Mouse (Mus musculus) embryonic facial prominence, embryonic 14.5 days (tissue): ENCODE results near the gene Tnfrsf1b. TPM values are rescaled to one million over a fixed set of nuclear protein-coding genes. Genes with fewer than 3 reads are reported as not detected.

Experiments used
- ATAC-seq: fragments of 200-750 bp; cut with Nextera tagmentation; 2 replicates; pipeline ENCODE4 v1.8.0; 2017; ENCODE audit warnings: low read depth, moderate number of reproducible peaks, moderate TSS enrichment
- DNase-seq: peaks from one replicate; pipeline ENCODE4 v3.0.0-alpha.2; 2015; ENCODE audit warnings: low spot score
- H3K27ac ChIP-seq: fragments of 300-500 bp; sonication (generic); replicated peaks from 2 replicates; pipeline ENCODE4 v1.5.1; 2014; ENCODE audit warnings: low read depth, mild to moderate bottlenecking, low read length, moderate library complexity
- H3K27me3 ChIP-seq: fragments of 300-500 bp; sonication (generic); replicated peaks from 2 replicates; pipeline ENCODE4 v1.6.1; 2014; ENCODE audit warnings: low read length; ENCODE audit not compliant: control insufficient read depth, insufficient read depth
- H3K36me3 ChIP-seq: fragments of 300-500 bp; sonication (generic); 2 replicates; pipeline ENCODE4 v1.6.1; 2014; ENCODE audit warnings: low read length, mixed read lengths; ENCODE audit not compliant: control insufficient read depth, insufficient read depth
- H3K4me1 ChIP-seq: fragments of 300-500 bp; sonication (generic); 2 replicates; pipeline ENCODE4 v1.6.1; 2014; ENCODE audit warnings: antibody characterized with exemption, low read length; ENCODE audit not compliant: control insufficient read depth, insufficient read depth
- H3K4me2 ChIP-seq: fragments of 300-500 bp; sonication (generic); 2 replicates; pipeline ENCODE4 v1.6.1; 2014; ENCODE audit warnings: low read depth, mild to moderate bottlenecking, low read length, moderate library complexity, mixed read lengths
- H3K4me3 ChIP-seq: fragments of 300-500 bp; sonication (generic); 2 replicates; pipeline ENCODE4 v1.5.1; 2014; ENCODE audit warnings: low read depth, mild to moderate bottlenecking, low read length
- H3K9ac ChIP-seq: fragments of 300-500 bp; sonication (generic); 2 replicates; pipeline ENCODE4 v1.6.1; 2014; ENCODE audit warnings: low read depth, mild to moderate bottlenecking, low read length, moderate library complexity, mixed read lengths
- H3K9me3 ChIP-seq: fragments of 300-500 bp; sonication (generic); 2 replicates; pipeline ENCODE4 v1.6.1; 2016; ENCODE audit warnings: low read length; ENCODE audit not compliant: control insufficient read depth
- WGBS: fragments of 180-500 bp; shearing (Covaris S2); extraction: QIAGEN DNeasy Blood & Tissue Kit; methylation state at CpG from one replicate; pipeline ENCODE4 v1.1.7; 2014; 5-methylcytosine and 5-hydroxymethylcytosine counted together
- polyA plus RNA-seq: library from polyadenylated mRNA; unstranded; fragments of >200 nt; fragmentation: Nextera tagmentation; extraction: Ambion mirVana; gene quantifications from 2 replicates; pipeline ENCODE4 v1.2.1, GENCODE M21; 2014

Tnfrsf1b gene
- polyA plus RNA-seq, 1 experiment from 2014 or later: 4.5 TPM

DNA sequence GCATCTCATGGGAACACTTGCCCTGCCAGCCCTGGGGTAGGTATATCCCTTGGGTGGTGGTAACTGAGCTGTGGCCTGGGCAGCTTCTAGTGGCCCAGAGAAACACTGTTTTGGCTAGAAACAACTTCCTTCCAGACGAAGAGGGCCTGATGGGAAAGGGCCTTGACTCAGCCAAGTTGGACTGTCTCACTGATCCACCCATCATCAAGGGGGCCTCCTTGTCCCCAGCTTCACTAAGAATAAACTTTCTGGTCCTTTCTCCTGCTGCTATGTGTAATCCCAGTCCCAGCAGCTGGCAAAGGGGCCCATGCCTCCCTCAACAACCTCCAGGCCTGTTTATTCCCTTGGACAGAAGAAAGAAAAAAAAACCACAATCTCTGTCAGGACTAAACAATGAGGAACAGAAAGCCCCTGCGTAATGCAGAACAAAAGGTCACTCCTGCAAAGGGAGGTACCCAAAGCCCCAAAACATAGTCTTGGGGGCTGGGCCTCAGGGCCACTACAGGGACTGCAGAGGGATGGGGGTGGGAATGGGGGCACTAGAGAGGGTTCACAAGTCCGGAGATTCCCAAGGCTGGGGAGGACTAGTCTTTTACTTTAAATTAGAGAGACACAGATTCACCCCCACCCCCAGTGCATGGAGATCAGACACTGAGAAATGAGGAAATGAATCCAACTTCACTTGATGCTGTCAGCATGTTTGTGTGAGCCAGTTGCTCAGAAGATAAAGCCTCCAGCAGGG lies 13.0 kb downstream of the Tnfrsf1b start:
- Histone ChIP-seq H3K4me3 (no peak overlapping the region), H3K4me2 (no peak overlapping the region), H3K36me3 (no peaks in the 10 kb centered on the region), H3K27me3 (no peaks in the 10 kb centered on the region), H3K9ac (no peak overlapping the region), H3K9me3 (no peaks in the 10 kb centered on the region), H3K27ac (no peak overlapping the region), H3K4me1 (peaks cover 4% of the 10 kb centered on the region; the same call in 1 of the 2 replicates)
- DNase-seq (no peak), ATAC-seq (no peak)
- WGBS: 30% methylated on average over 3 of the region's 3 CpGs

DNA sequence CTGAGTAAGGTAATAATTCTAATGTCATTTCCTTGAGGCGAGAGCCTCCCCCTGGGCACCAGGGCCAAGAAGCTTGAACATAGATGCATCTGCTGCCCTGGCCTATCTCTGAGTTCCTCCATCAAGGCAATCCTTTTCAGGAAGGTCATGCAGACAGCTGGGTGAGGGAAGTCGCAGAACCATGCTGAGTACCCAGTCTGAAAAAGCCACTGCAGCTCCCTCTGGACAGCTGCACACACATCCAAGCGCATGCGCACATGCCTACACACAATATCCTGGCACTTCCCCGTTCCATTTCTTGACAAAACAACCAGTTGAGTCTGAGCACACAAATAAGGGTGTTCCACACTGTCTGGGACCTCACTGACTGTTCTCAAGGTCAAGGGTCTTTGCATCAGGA lies 14.9 kb downstream of the Tnfrsf1b start:
- ATAC-seq (no peak), DNase-seq (no peak)
- Histone ChIP-seq H3K27ac (no peak overlapping the region), H3K27me3 (no peaks in the 10 kb centered on the region), H3K4me2 (no peak overlapping the region), H3K36me3 (no peaks in the 10 kb centered on the region), H3K9me3 (no peaks in the 10 kb centered on the region), H3K4me1 (peaks cover 4% of the 10 kb centered on the region; the same call in 1 of the 2 replicates), H3K9ac (no peak overlapping the region), H3K4me3 (no peak overlapping the region)
- WGBS: 88% methylated on average over 5 of the region's 5 CpGs

DNA sequence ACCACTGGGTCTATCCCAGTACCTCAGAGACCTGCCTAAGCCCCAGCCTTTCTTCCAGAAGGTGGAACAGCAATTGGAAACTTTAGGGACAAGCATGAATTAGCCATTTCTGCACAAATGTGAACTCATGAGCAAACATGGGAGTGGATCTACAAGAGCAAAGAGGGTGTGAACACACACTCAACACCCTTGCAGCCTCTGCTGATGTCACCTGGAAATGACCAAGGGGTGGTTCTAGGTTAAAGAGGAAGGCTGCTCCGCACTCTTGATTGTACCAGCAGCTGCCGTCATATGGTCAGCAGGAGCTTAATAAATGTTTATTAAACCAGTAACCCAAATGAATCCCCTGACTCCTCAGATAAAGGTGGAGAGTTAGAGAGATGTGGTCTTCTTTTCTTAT lies 16.0 kb downstream of the Tnfrsf1b start:
- ATAC-seq (no peak), DNase-seq (no peak)
- H3K4me3 ChIP-seq: no peak overlapping the region
- 91% methylated on average over 2 of the region's 2 CpGs for WGBS
- H3K27ac ChIP-seq: no peak overlapping the region
- no peak overlapping the region for H3K9ac ChIP-seq
- H3K9me3 ChIP-seq: no peaks in the 10 kb centered on the region
- no peaks in the 10 kb centered on the region for H3K27me3 ChIP-seq
- peaks cover 4% of the 10 kb centered on the region; the same call in 1 of the 2 replicates for H3K4me1 ChIP-seq
- no peaks in the 10 kb centered on the region for H3K36me3 ChIP-seq
- H3K4me2 ChIP-seq: no peak overlapping the region

- H3K4me3 ChIP-seq: no peak overlapping the region
- no peaks in the 10 kb centered on the region for H3K36me3 ChIP-seq
- H3K4me2 ChIP-seq: no peak overlapping the region
- no peak overlapping the region for H3K9ac ChIP-seq
- DNase-seq: no peak
- H3K4me1 ChIP-seq: peaks cover 4% of the 10 kb centered on the region; the same call in 1 of the 2 replicates
- H3K27me3 ChIP-seq: no peaks in the 10 kb centered on the region
- 81% methylated on average over 5 of the region's 5 CpGs for WGBS
- ATAC-seq: no peak
- H3K9me3 ChIP-seq: no peaks in the 10 kb centered on the region
- H3K27ac ChIP-seq: no peak overlapping the region
Measured at GRCm38 (mm10) chr4:145229524-145230163, 17.0 kb downstream of the Tnfrsf1b start.

GRCm38 (mm10) chr4:145229051-145229450 lies 17.6 kb downstream of the Tnfrsf1b start:
- H3K27me3 ChIP-seq: no peaks in the 10 kb centered on the region

GRCm38 (mm10) chr4:145224613-145225012 lies 22.1 kb downstream of the Tnfrsf1b start:
- DNase-seq (no peak), ATAC-seq (no peak)
- no peak overlapping the region for H3K4me2 ChIP-seq
- H3K27ac ChIP-seq: no peak overlapping the region
- no peaks in the 10 kb centered on the region for H3K36me3 ChIP-seq
- H3K4me3 ChIP-seq: no peak overlapping the region
- H3K9ac ChIP-seq: no peak overlapping the region
- H3K9me3 ChIP-seq: no peaks in the 10 kb centered on the region
- no peaks in the 10 kb centered on the region for H3K27me3 ChIP-seq
- WGBS: 86% methylated on average over 4 of the region's 4 CpGs
- H3K4me1 ChIP-seq: no peaks in the 10 kb centered on the region

More at GRCm38 (mm10) chr4:145229051-145229450, 17.6 kb downstream of the Tnfrsf1b start:
- Histone ChIP-seq H3K27ac (no peak overlapping the region), H3K36me3 (no peaks in the 10 kb centered on the region), H3K4me2 (no peak overlapping the region), H3K4me3 (no peak overlapping the region), H3K9ac (no peak overlapping the region), H3K4me1 (peaks cover 4% of the 10 kb centered on the region; the same call in 1 of the 2 replicates), H3K9me3 (no peaks in the 10 kb centered on the region)
- ATAC-seq (no peak), DNase-seq (no peak)
- WGBS: 87% methylated on average over 6 of the region's 6 CpGs

GRCm38 (mm10) chr4:145222064-145222463 lies 24.6 kb downstream of the Tnfrsf1b start:
- Histone ChIP-seq H3K27me3 (no peaks in the 10 kb centered on the region), H3K4me1 (no peaks in the 10 kb centered on the region), H3K4me3 (no peak overlapping the region), H3K27ac (no peak overlapping the region), H3K36me3 (no peaks in the 10 kb centered on the region), H3K9me3 (no peaks in the 10 kb centered on the region), H3K4me2 (no peak overlapping the region), H3K9ac (no peak overlapping the region)
- WGBS: 72% methylated on average over 8 of the region's 8 CpGs
- DNase-seq: no peak
- ATAC-seq: no peak

GRCm38 (mm10) chr4:145221379-145221778 lies 25.3 kb downstream of the Tnfrsf1b start:
- Histone ChIP-seq H3K36me3 (no peaks in the 10 kb centered on the region), H3K4me1 (no peaks in the 10 kb centered on the region), H3K27ac (no peak overlapping the region), H3K4me2 (no peak overlapping the region), H3K27me3 (no peaks in the 10 kb centered on the region), H3K9ac (no peak overlapping the region), H3K9me3 (no peaks in the 10 kb centered on the region), H3K4me3 (no peak overlapping the region)
- 59% methylated on average over 2 of the region's 2 CpGs for whole genome bisulfite sequencing
- DNase-seq (no peak), ATAC-seq (no peak)
